Mouse (Mus musculus) spleen, adult 2 months (tissue): Measurements from ENCODE around the gene Trim29. TPM values are rescaled to one million over a fixed set of nuclear protein-coding genes. Genes with fewer than 3 reads are reported as not detected.

Experiments used
- DNase-seq, 2 experiments: peaks; one replicate each; pipeline versions ENCODE4 v3.0.0 to v3.0.0-alpha.2; 2012 to 2021; ENCODE audit warnings: low spot score in 2 of 2, low read depth in 1 of 2
- H3K27ac ChIP-seq: fragments of 200-500 bp; 2 replicates; pipeline ENCODE4 v1.5.1; 2012; ENCODE audit warnings: low read length, inconsistent platforms; ENCODE audit not compliant: insufficient read depth
- H3K27me3 ChIP-seq: fragments of 200-500 bp; 2 replicates; pipeline ENCODE4 v1.6.1; 2012; ENCODE audit warnings: mild to moderate bottlenecking, moderate library complexity, low read length, inconsistent platforms; ENCODE audit not compliant: control insufficient read depth, insufficient read depth
- H3K36me3 ChIP-seq: fragments of 200-500 bp; 2 replicates; pipeline ENCODE4 v1.6.1; 2012; ENCODE audit warnings: mild to moderate bottlenecking, low read length, inconsistent platforms; ENCODE audit not compliant: control insufficient read depth, insufficient read depth
- H3K4me1 ChIP-seq: fragments of 200-500 bp; 2 replicates; pipeline ENCODE4 v1.6.1; 2011; ENCODE audit warnings: inconsistent platforms; ENCODE audit not compliant: control insufficient read depth, insufficient read depth, insufficient read length
- H3K4me3 ChIP-seq: fragments of 200-500 bp; 2 replicates; pipeline ENCODE4 v1.5.1; 2011; ENCODE audit warnings: mild to moderate bottlenecking, inconsistent platforms; ENCODE audit not compliant: insufficient read depth, insufficient read length; ENCODE audit errors: extremely low read depth
- CTCF ChIP-seq: fragments of 200-500 bp; IDR thresholded peaks from 2 replicates; pipeline ENCODE4 v1.5.1; 2011; ENCODE audit warnings: mild to moderate bottlenecking, inconsistent platforms; ENCODE audit not compliant: insufficient read depth, insufficient read length, insufficient replicate concordance; ENCODE audit errors: extremely low read depth
- POLR2A ChIP-seq: fragments of 200-500 bp; IDR thresholded peaks from 2 replicates; pipeline ENCODE4 v1.6.1; 2011; ENCODE audit warnings: low read depth, low read length, inconsistent platforms
- WGBS: fragments of 180-500 bp; shearing (Covaris S2); methylation state at CpG from one replicate; pipeline ENCODE4 v1.1.7; 2018; 5-methylcytosine and 5-hydroxymethylcytosine counted together
- polyA plus RNA-seq: library from polyadenylated mRNA; depleted of rRNA; stranded (reverse); fragments of >200 nt; gene quantifications from 2 replicates; pipeline ENCODE4 v1.2.3, GENCODE M21; 2012; rRNA removed

Trim29 gene
- polyA plus RNA-seq: 0.06 TPM in 1 of 2 replicates, not detected in the other

DNA sequence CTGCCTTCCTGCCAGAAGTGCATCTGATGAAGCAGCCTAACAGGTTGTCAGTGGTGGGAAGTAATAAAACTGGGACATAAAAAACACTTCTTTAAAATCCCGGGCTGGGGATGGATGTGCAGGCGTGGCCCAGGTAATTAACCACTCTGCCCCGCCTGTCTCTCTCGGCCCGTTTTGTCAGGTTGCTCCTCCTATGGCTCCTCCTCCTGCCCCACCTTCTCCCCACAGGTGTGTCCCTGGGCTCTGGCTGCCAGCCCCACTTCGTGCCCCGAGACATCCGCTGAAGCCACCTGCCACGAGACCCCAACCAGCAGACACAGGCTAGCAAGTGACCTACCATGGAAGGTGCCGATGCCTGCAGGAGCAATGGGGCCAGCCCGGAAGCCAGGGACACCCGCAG is at the start of gene Trim29:
TSS of gene Trim29 (plus strand) at position 311 of the 400 bp plus-strand sequence.
- Histone ChIP-seq H3K4me3 (no peak within 1 kb of the TSS), H3K27ac (no peak within 1 kb of the TSS), H3K27me3 (no peaks in the 10 kb centered on the region), H3K36me3 (no peaks in the 10 kb centered on the region), H3K4me1 (no peaks in the 10 kb centered on the region)
- TF ChIP-seq POLR2A (no peak), CTCF (no peak)
- no peak for DNase-seq
- WGBS: 66% methylated on average over 12 of the region's 12 CpGs

DNA sequence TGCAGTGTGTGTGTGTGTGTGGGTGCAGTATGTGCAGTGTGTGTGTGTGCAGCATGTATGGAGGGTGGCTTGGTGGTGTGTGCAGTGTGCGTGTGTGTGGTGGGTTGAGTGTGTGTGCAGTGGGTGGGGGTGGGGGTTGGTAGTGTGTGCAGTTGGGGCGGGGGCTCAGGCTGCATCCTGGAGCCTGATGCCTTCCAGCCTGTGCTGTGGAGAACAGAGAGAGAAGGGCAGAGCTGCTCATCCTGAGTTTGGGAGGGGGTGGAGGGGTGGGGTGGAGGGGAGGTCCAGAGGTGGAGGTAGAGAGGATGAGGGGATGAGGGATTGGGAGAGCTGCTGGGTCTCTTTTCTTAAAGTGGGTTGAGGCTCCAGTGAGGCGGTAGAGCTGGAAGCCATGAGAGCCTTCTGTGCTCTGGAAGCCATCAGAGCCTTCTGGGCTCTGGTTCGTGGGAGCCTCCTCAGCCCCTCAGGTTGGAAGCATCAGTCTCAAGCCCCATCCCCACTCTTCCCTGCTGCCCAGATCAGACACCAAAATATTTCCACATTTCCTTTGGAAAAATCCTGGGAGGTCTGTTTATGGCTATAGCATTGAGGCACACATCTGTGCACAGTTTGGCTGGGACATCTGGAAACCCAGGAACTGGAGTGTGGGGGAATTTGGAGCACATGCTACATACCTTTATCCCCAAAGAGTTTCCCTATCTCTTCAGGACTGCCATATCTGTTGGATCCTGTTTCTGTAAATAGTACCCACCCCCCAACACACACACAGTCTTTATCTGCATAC is 49.3 kb upstream of the Trim29 start:
- no peak for TF ChIP-seq POLR2A
- TF ChIP-seq CTCF: no peak
- WGBS: 91% methylated on average over 4 of the region's 4 CpGs
- Histone ChIP-seq H3K4me3 (no peak overlapping the region), H3K27ac (no peak overlapping the region), H3K27me3 (no peaks in the 10 kb centered on the region), H3K4me1 (no peaks in the 10 kb centered on the region), H3K36me3 (no peaks in the 10 kb centered on the region)
- DNase-seq: no peak

DNA sequence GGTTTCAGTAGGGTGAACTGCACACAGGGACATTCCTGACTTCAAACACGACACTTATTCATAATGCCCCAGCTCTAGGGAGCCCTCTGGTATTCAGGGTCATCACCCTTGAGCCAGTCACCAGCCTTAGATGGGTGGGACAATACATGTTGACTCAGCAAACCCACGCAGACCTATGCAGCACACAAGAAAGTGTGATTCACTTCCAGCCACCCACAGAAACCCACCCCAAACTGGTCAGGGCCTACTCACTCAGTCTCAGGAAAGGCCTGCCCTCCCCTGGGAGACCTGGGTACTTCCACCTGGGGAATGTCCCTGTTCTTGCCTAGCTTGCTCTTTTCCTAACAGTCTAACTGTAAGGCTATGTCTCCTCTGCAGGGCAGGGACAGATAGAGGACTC is 48.7 kb upstream of the Trim29 start:
- Histone ChIP-seq H3K36me3 (no peaks in the 10 kb centered on the region), H3K27ac (no peak overlapping the region), H3K4me3 (no peak overlapping the region), H3K27me3 (no peaks in the 10 kb centered on the region), H3K4me1 (no peaks in the 10 kb centered on the region)
- no peak for DNase-seq
- 63% methylated on average over 2 of the region's 2 CpGs for WGBS
- TF ChIP-seq CTCF (no peak), POLR2A (no peak)

DNA sequence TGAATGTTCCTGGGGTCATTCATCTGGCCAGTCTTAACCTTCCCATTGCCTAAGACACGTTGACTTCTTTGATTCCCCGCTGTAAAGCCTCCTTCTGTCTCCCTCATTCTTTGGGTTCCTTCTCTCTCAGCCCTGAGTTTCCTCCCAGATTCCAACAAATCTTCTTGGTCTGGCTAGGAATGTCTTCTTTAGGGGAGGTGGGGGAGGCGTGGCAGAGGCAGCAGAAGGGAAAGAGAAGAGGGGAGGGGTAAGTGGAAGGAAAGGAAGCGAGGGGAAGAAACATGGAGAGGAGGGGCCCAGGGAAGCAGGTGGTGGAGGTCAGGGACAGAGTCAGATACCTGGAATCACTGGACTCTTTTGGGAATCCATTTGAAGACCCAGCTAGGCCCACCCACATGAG is 48.3 kb upstream of the Trim29 start:
- H3K27ac ChIP-seq: no peak overlapping the region
- no peaks in the 10 kb centered on the region for H3K36me3 ChIP-seq
- H3K27me3 ChIP-seq: no peaks in the 10 kb centered on the region
- H3K4me1 ChIP-seq: no peaks in the 10 kb centered on the region
- no peak for DNase-seq
- WGBS: 82% methylated on average over 4 of the region's 4 CpGs
- H3K4me3 ChIP-seq: no peak overlapping the region
- TF ChIP-seq POLR2A (no peak), CTCF (no peak)

DNA sequence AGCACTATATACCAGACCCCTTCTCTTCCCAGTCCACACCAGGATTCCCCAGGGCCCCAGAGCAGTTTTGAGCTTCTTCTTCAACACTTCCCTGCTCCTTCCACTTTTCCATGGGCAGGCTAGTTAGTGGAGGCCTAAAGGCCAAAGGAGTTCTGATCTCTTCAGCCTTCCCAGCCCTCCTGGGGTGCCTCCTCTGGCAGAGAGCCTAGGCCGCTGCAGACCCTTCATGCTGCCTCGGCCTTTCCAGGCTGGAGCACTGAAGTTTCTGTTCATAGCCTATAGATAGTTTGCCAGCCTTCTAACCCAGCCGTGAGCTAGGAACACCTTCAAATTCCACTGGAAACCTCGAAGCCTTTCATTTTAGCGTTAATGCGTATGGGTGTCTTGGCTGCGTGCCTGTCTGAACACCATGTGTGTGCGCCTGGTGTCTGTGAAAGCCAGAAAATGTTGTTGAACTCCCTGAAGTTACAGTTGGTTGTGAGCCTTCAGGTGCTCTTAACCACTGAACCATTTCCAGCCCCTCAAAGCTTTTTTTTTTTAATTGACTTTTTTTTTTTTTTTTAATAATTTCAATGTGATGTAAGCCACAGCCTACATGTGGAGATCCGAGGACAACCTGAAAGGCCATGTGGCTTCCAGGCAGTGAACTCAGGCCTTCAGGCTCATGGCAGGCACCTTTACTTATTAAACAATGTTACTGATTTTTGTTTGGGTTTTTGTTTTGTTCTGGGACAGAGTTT is 47.7 kb upstream of the Trim29 start:
- Histone ChIP-seq H3K36me3 (no peaks in the 10 kb centered on the region), H3K27me3 (no peaks in the 10 kb centered on the region), H3K4me1 (no peaks in the 10 kb centered on the region), H3K4me3 (no peak overlapping the region), H3K27ac (no peak overlapping the region)
- no peak for DNase-seq
- WGBS: 77% methylated on average over 9 of the region's 9 CpGs
- TF ChIP-seq POLR2A (no peak), CTCF (no peak)

DNA sequence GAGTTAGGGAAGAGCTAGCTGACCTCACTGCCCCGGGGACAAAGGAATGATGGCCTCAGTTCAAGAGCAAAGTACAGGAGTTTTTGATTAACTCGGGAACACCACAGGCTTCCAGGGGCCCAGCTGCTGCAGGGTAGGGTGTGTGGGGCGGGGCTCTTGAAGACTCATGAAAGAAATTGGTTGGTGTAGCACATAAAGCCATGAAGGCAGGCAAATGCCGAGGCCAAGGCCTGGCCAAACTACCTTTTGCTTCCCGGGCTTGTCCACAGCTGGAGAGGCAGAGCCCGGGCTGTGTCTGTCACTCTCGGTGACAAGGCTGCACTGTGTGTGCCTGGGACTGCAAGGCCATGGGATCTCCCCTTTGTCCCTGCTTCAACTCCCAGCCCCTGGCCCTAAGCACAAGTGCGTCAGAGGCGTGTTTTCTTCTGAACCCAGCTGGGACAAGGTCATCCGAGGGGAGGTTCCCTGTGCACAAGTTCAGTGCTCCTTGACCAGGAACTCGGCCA is 46.6 kb upstream of the Trim29 start:
- DNase-seq: no peak

More for the DNA sequence above, 46.6 kb upstream of the Trim29 start:
- WGBS: 74% methylated on average over 11 of the region's 11 CpGs
- no peaks in the 10 kb centered on the region for H3K36me3 ChIP-seq
- H3K4me1 ChIP-seq: no peaks in the 10 kb centered on the region
- no peak overlapping the region for H3K27ac ChIP-seq
- TF ChIP-seq CTCF: no peak
- no peak for TF ChIP-seq POLR2A
- H3K4me3 ChIP-seq: no peak overlapping the region
- H3K27me3 ChIP-seq: no peaks in the 10 kb centered on the region
